Mouse (Mus musculus): ENCODE measurements around the gene Susd1.

DNA sequence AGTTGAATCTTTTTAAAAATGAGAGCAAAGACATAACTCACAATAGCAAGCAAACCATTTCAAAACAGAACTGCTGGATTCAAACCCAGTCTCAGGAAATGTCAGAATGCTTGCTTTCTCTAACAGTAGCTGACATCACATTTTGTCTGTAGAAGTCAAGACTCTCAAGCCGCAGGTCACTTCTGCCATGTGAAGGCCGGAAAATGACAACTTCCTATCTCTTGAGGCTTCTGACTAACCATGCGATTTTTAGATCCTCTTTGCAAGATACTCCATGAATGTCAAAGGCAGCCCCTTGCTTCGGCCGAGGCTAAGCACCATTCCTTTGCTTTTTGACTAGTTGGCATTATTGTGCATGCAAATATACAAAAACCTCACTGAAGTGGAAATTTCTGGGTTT lies 172.8 kb downstream of the Susd1 start:
- no peak for TF ChIP-seq POLR2A (IDR thresholded peaks at IDR 0.05; ENCODE audit: low read depth, low read length)
- TF ChIP-seq CTCF (IDR thresholded peaks at IDR 0.05; ENCODE audit: extremely low read depth, insufficient read length, insufficient replicate concordance, low read depth, low read length), result no peak

All from small intestine, adult 2 months (tissue).